7 mouse cellular contexts compared by ENCODE assay signal in the genomic region with DNA sequence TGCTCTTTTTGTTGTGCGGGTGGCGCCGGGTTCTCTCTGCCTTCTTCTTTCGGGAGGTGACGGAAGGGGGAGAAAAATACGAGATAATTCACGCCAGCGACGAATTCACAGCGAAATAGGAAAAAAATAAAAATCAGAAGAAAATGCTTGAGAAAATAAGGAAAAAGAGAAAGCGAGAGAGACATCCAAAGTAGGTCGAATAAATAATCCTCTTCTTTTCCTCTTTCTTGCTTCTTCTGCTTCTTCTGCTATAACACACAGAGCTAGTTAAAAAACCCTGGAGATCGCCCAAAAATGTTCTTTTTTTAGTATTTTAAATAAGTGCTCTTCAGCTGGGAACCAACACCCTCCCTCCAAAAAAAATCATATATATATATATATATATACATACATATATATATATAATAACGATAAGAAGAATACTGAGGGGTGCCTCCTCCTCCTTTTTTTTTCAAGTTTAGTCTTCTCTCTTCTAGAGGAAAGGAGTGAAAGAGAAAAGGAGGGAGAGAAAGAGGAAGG. TPM values are rescaled to one million over a fixed set of nuclear protein-coding genes. Genes with fewer than 3 reads are reported as not detected.
DNase-seq lines count a peak whose midpoint lies in the region; ATAC-seq lines count a peak whose summit lies in the region.

Gene Nr2f1 (minus strand): TSS at position 116 of the 519 bp plus-strand sequence.

- no peaks in the 10 kb centered on the region for H3K9me3 ChIP-seq in lung, embryonic 15.5 days
- H3K9me3 ChIP-seq in embryonic facial prominence, embryonic 13.5 days, result no peaks in the 10 kb centered on the region
- H3K9me3 ChIP-seq in intestine, embryonic 16.5 days (ENCODE audit: control insufficient read depth, low read length), result no peaks in the 10 kb centered on the region
- H3K9me3 ChIP-seq in midbrain, embryonic 14.5 days (ENCODE audit: control insufficient read depth, low read length), result no peaks in the 10 kb centered on the region

- peaks cover 16% of the 10 kb centered on the region for H3K4me1 ChIP-seq in lung, embryonic 15.5 days
- H3K4me1 ChIP-seq in embryonic facial prominence, embryonic 13.5 days, result peaks cover 24% of the 10 kb centered on the region
- H3K4me1 ChIP-seq in intestine, embryonic 16.5 days (ENCODE audit: control insufficient read depth, insufficient read depth, low read length), result peaks cover 9% of the 10 kb centered on the region
- no peaks in the 10 kb centered on the region; the same call in 1 of the 2 replicates for H3K4me1 ChIP-seq in midbrain, embryonic 14.5 days (ENCODE audit: control insufficient read depth, insufficient read depth, low read length)

- WGBS in lung, embryonic 15.5 days, result 0% methylated on average over 14 of the region's 14 CpGs
- under 1% methylated on average over 14 of the region's 14 CpGs for WGBS in embryonic facial prominence, embryonic 13.5 days
- WGBS in intestine, embryonic 16.5 days, result 1% methylated on average over 14 of the region's 14 CpGs
- WGBS in midbrain, embryonic 14.5 days, result 0% methylated on average over 14 of the region's 14 CpGs

- H3K4me2 ChIP-seq in lung, embryonic 15.5 days, result peak within 1 kb of the TSS; percentile 88
- H3K4me2 ChIP-seq in embryonic facial prominence, embryonic 13.5 days, result peak within 1 kb of the TSS; percentile 88
- peak within 1 kb of the TSS; percentile 91 for H3K4me2 ChIP-seq in intestine, embryonic 16.5 days (ENCODE audit: low read depth, low read length)
- peak within 1 kb of the TSS; percentile 82 for H3K4me2 ChIP-seq in midbrain, embryonic 14.5 days (ENCODE audit: low read length)

- no peaks in the 10 kb centered on the region for H3K36me3 ChIP-seq in lung, embryonic 15.5 days
- no peaks in the 10 kb centered on the region for H3K36me3 ChIP-seq in embryonic facial prominence, embryonic 13.5 days
- H3K36me3 ChIP-seq in intestine, embryonic 16.5 days (ENCODE audit: control insufficient read depth, insufficient read depth, low read length), result no peaks in the 10 kb centered on the region
- peaks cover 8% of the 10 kb centered on the region for H3K36me3 ChIP-seq in midbrain, embryonic 14.5 days (ENCODE audit: control insufficient read depth, insufficient read depth, low read length)

- peak within 1 kb of the TSS; percentile 70 for H3K4me3 ChIP-seq in lung, embryonic 15.5 days
- peak within 1 kb of the TSS; percentile 71 for H3K4me3 ChIP-seq in embryonic facial prominence, embryonic 13.5 days
- peak within 1 kb of the TSS; percentile 69 for H3K4me3 ChIP-seq in intestine, embryonic 16.5 days (ENCODE audit: low read length)
- peak within 1 kb of the TSS; percentile 87 for H3K4me3 ChIP-seq in midbrain, embryonic 14.5 days (replicated peaks; ENCODE audit: low read depth, low read length)

- H3K9ac ChIP-seq in lung, embryonic 15.5 days, result peak within 1 kb of the TSS; percentile 76
- H3K9ac ChIP-seq in embryonic facial prominence, embryonic 13.5 days, result peak within 1 kb of the TSS; percentile 88
- peak within 1 kb of the TSS; percentile 77 for H3K9ac ChIP-seq in intestine, embryonic 16.5 days (ENCODE audit: low read depth, low read length)
- peak within 1 kb of the TSS; percentile 100 for H3K9ac ChIP-seq in midbrain, embryonic 14.5 days (replicated peaks; ENCODE audit: low read length)

- H3K27ac ChIP-seq in lung, embryonic 15.5 days, result peak within 1 kb of the TSS; percentile 88
- H3K27ac ChIP-seq in embryonic facial prominence, embryonic 13.5 days, result peak within 1 kb of the TSS; percentile 96
- H3K27ac ChIP-seq in intestine, embryonic 16.5 days (ENCODE audit: low read length), result peak within 1 kb of the TSS; percentile 77
- peak within 1 kb of the TSS; percentile 100 for H3K27ac ChIP-seq in midbrain, embryonic 14.5 days (replicated peaks; ENCODE audit: low read depth, low read length)

- no peak for DNase-seq in lung, adult 18-20 months
- DNase-seq in midbrain, embryonic 14.5 days, result peak; percentile 49
- DNase-seq in frontal cortex, postnatal 36 days (ENCODE audit: low spot score in 2 of 2), result no peak
- no peak for DNase-seq in right cerebral cortex, postnatal 25 days

- ATAC-seq in lung, embryonic 15.5 days (ENCODE audit: borderline replicate concordance, extremely low read depth, low FRiP score, low TSS enrichment), result no peak
- no peak for ATAC-seq in embryonic facial prominence, embryonic 13.5 days (ENCODE audit: insufficient number of reproducible peaks, insufficient read depth, low FRiP score, low TSS enrichment, low read depth)
- ATAC-seq in intestine, embryonic 16.5 days, result no peak
- ATAC-seq in midbrain, embryonic 14.5 days (ENCODE audit: low FRiP score, low TSS enrichment), result no peak

- peaks cover 35% of the 10 kb centered on the region for H3K27me3 ChIP-seq in lung, embryonic 15.5 days
- H3K27me3 ChIP-seq in embryonic facial prominence, embryonic 13.5 days, result peaks cover 82% of the 10 kb centered on the region
- H3K27me3 ChIP-seq in intestine, embryonic 16.5 days (replicated peaks; ENCODE audit: control insufficient read depth, insufficient read depth, low read length), result peaks cover 31% of the 10 kb centered on the region
- no peaks in the 10 kb centered on the region for H3K27me3 ChIP-seq in midbrain, embryonic 14.5 days (ENCODE audit: control insufficient read depth, insufficient read depth, low read length)

RNA-seq across cellular contexts. Expression of gene Nr2f1, which starts in this region (rescaled TPM):
- 4.9 and 5.7 TPM in 2 replicates for polyA plus RNA-seq in lung, embryonic 15.5 days (2015; fragmentation: Nextera tagmentation; extraction: Ambion mirVana)
- polyA plus RNA-seq in embryonic facial prominence, embryonic 13.5 days (2015; fragmentation: Nextera tagmentation; extraction: Ambion mirVana), result 14.1 and 15.8 TPM in 2 replicates
- polyA plus RNA-seq in intestine, embryonic 16.5 days (2015; fragmentation: Nextera tagmentation; extraction: Ambion mirVana), result 0.87 and 1.2 TPM in 2 replicates
- 67.5 and 72.4 TPM in 2 replicates for polyA plus RNA-seq in midbrain, embryonic 14.5 days (2014; fragmentation: Nextera tagmentation; extraction: Ambion mirVana)
